Mouse (Mus musculus): ENCODE measurements around the gene App. TPM values are rescaled to one million over a fixed set of nuclear protein-coding genes. Genes with fewer than 3 reads are reported as not detected.

The App gene
- polyA plus RNA-seq, 1 experiment from 2014 or later, result 323 TPM

DNA sequence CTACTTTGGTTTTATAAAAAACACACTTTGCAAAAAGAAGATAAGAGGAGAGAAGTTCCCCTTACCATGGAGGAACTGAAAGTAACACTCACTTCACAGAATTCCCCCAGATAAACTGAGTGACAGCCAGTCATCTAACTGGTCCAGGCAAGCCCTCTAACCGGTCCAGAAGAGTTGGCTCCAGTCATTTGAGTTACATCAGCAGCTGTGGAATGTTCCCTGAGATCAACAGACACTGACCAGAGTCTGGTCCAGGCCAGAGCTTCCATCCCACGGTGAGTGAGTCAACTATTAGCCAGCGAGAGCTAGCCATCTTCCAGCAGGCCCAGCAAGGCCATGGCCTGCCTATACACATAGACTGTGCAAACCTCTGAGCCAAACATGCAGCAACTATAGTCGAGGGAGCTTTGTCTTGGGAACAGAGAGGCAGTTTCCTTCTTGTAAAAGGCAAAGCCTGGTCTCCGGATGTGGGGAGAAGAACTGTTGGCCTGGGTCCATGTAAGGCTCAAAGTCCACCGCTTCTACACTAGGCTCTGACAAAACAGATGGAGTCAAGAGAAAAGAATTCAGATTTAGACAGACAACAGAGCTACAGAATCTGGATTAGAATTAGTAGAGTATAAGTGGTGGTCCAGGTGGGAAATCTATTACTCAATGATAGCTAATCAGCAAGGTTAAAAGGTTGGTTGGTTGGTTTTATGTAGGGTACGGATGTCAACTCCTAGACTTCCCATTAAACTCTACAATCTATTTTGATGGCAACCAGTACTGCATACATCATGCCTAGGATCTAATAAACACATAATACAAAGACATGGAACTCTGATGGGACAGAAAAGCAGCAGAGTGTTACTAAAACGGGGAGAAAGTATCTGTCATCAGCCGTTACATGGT, 24.7 kb downstream of the App start:
- no peak for ATAC-seq (ENCODE audit: low FRiP score, low read depth)
- H3K4me3 ChIP-seq, result no peak overlapping the region
- no peak overlapping the region for H3K27ac ChIP-seq
- peaks cover 3% of the 10 kb centered on the region; the same call in 1 of the 2 replicates for H3K36me3 ChIP-seq
- peaks cover 11% of the 10 kb centered on the region for H3K4me1 ChIP-seq
- no peak overlapping the region for H3K4me2 ChIP-seq (replicated peaks)
- no peaks in the 10 kb centered on the region for H3K27me3 ChIP-seq (replicated peaks)
- no peak overlapping the region for H3K9ac ChIP-seq
- 86% methylated on average over 9 of the region's 9 CpGs for WGBS
- no peaks in the 10 kb centered on the region for H3K9me3 ChIP-seq

DNA sequence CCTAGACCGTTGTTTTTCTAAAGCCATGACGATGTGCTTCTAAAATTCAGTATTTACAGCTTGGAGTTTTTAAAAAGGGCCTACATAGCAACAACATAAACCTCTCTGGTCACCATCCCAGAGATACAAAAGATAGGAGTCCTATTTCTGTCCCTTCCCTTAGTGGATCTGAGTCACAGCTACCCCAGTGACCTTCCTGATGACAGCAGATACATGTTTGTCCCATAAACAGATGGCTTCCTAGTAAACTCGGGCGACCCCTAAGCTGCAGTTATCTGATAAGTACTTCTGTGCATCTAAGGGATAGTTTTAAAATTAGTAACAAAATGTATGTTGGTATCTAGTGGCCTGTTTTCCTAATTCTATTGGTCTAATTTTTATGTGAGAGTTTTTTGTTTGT, 26.1 kb downstream of the App start:
- Histone ChIP-seq H3K4me2 (replicated peaks) (no peak overlapping the region), H3K27me3 (replicated peaks) (no peaks in the 10 kb centered on the region), H3K4me3 (no peak overlapping the region), H3K9me3 (no peaks in the 10 kb centered on the region), H3K4me1 (peaks cover 11% of the 10 kb centered on the region), H3K27ac (no peak overlapping the region), H3K36me3 (peaks cover 3% of the 10 kb centered on the region; the same call in 1 of the 2 replicates), H3K9ac (no peak overlapping the region)
- 92% methylated on average over 4 of the region's 4 CpGs for WGBS
- no peak for ATAC-seq (ENCODE audit: low FRiP score, low read depth)

DNA sequence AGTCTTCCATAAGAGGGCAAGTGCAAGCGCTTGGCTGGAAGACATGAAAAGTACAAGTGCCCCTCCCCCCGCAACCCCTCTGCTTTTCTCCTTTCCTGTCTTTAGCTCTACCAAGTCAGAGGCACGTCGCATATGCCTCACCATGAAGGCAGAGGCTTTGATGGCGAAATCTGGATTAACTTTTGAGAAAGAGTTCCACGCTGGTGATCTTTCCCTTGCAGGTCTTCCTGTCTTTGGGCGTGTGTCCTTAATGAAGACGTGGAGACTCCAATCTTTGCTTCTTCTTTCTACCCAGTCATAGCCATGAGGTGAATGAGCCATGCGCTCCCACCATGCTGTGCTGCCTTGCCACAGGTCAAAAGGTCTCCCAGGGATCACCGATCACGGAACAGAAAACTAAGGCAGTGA, 27.8 kb downstream of the App start:
- Histone ChIP-seq H3K9me3 (no peaks in the 10 kb centered on the region), H3K4me1 (no peaks in the 10 kb centered on the region), H3K4me3 (no peak overlapping the region), H3K27ac (no peak overlapping the region), H3K36me3 (peaks cover 3% of the 10 kb centered on the region; the same call in 1 of the 2 replicates), H3K27me3 (replicated peaks) (no peaks in the 10 kb centered on the region), H3K9ac (no peak overlapping the region), H3K4me2 (replicated peaks) (no peak overlapping the region)
- 78% methylated on average over 11 of the region's 11 CpGs for WGBS
- ATAC-seq (ENCODE audit: low FRiP score, low read depth), result no peak

DNA sequence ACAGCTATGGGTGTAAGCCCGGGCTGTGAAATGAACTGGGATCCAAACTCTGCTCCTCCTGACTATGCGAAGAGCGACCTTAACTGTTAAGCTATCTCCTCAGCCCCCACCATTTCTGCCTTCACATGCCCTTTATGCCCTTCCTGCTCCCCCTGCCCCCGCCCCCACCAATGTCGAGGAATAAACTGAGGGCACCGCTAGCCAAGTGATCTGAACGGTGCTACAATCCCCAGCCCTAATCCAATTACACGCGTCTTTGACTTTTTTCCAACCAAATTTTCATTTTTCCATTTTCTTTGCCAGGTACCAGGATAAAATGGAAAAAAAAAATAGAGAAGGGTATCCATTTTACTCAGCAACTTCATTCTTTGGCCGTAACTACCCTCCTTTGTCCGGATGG, 28.2 kb downstream of the App start:
- H3K4me3 ChIP-seq, result no peak overlapping the region
- H3K9ac ChIP-seq, result no peak overlapping the region
- no peaks in the 10 kb centered on the region for H3K4me1 ChIP-seq
- no peak overlapping the region for H3K4me2 ChIP-seq (replicated peaks)
- ATAC-seq (ENCODE audit: low FRiP score, low read depth), result no peak
- H3K27me3 ChIP-seq (replicated peaks), result no peaks in the 10 kb centered on the region
- 85% methylated on average over 11 of the region's 11 CpGs for WGBS
- peaks cover 3% of the 10 kb centered on the region; the same call in 1 of the 2 replicates for H3K36me3 ChIP-seq
- H3K27ac ChIP-seq, result no peak overlapping the region
- H3K9me3 ChIP-seq, result no peaks in the 10 kb centered on the region

DNA sequence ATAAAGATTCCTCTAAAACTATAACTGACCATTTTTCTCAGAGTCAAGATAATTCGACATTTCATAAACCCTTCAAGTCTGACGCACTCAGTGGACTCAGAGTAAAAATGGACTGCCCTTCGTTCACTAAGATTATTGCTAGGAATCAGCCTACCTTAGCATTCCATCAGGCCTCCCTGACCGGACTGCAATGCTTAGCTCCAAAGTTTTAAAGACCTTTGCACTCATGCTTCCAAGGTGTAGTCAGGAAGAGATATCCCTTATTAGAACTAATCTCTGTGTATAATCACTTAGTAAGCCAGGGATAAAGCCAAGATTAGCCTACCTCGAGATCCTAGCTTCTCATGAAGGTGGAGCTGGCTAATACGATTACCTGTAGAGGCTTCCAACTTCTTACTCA, 29.2 kb downstream of the App start:
- H3K4me1 ChIP-seq, result peaks cover 7% of the 10 kb centered on the region
- H3K27me3 ChIP-seq (replicated peaks), result no peaks in the 10 kb centered on the region
- peaks cover 3% of the 10 kb centered on the region; the same call in 1 of the 2 replicates for H3K36me3 ChIP-seq
- no peak overlapping the region for H3K27ac ChIP-seq
- no peak for ATAC-seq (ENCODE audit: low FRiP score, low read depth)
- WGBS, result 94% methylated on average over 6 of the region's 6 CpGs
- no peaks in the 10 kb centered on the region for H3K9me3 ChIP-seq
- H3K4me3 ChIP-seq, result no peak overlapping the region
- H3K9ac ChIP-seq, result no peak overlapping the region
- H3K4me2 ChIP-seq (replicated peaks), result no peak overlapping the region

DNA sequence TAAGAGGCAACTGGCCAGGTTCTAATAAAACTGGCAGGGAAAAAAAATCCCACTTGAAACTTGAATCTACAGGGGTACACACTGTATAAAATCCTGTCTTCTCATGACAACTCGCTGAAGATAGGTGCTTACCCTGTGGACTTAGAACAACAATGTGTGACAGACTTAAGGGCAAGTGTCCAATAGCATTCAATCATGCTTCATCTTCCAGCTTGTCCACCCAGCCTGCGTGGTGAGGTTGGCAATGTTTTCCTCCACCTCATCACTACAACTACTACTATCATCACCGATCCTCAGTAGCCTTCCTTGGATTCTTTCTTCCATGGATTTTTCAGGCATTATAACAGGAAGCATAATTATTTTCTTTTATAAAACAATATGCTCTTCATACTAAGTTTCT, 29.7 kb downstream of the App start:
- Histone ChIP-seq H3K4me1 (peaks cover 12% of the 10 kb centered on the region), H3K27ac (no peak overlapping the region), H3K4me2 (replicated peaks) (no peak overlapping the region), H3K4me3 (no peak overlapping the region), H3K36me3 (peaks cover 3% of the 10 kb centered on the region; the same call in 1 of the 2 replicates), H3K9me3 (no peaks in the 10 kb centered on the region), H3K27me3 (replicated peaks) (no peaks in the 10 kb centered on the region), H3K9ac (no peak overlapping the region)
- ATAC-seq (ENCODE audit: low FRiP score, low read depth), result no peak
- WGBS, result 91% methylated on average over 3 of the region's 3 CpGs

DNA sequence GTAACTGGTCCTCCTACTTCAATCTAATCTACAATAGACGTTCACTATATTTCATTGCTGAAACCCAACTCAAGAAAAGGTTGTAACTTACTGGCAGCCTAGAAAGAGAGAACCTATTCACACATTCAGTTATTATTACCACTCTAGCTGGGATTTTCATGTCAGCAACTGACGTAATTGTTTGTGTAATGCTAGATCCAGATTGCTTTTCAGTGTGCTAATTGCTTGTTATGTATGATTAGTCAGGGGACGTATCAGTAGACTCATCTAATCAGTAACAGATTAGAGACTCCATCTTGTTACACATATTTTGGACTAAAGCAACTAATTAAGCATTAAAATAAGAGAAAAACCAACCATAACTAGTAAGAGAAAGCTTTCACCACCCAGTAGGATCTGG, 30.4 kb downstream of the App start:
- no peak overlapping the region for H3K4me2 ChIP-seq (replicated peaks)
- no peak for ATAC-seq (ENCODE audit: low FRiP score, low read depth)
- no peaks in the 10 kb centered on the region for H3K9me3 ChIP-seq
- H3K27ac ChIP-seq, result no peak overlapping the region
- H3K4me1 ChIP-seq, result peaks cover 12% of the 10 kb centered on the region
- no peak overlapping the region for H3K9ac ChIP-seq
- H3K27me3 ChIP-seq (replicated peaks), result no peaks in the 10 kb centered on the region
- 82% methylated on average over 3 of the region's 3 CpGs for WGBS
- H3K4me3 ChIP-seq, result no peak overlapping the region
- no peaks in the 10 kb centered on the region for H3K36me3 ChIP-seq

DNA sequence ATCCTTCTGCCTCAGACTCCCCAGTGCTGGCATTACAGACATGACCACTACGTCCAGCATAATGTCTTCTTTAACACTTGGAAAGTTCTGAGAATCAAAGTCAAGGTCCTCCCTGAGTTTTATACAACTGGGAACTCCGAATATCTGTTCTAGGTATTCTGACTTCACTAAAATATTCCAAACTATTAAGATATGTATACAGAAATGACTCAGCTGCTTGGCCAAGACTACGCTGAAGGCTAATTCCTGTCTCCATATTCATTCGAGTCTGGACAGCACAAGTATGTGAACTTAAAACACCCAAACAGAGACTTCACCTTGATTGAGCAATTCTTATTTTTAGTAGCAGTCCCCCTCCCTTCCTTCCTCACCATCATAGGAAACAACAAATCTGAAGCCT, 32.2 kb downstream of the App start:
- no peaks in the 10 kb centered on the region for H3K36me3 ChIP-seq
- no peak for ATAC-seq (ENCODE audit: low FRiP score, low read depth)
- H3K27me3 ChIP-seq (replicated peaks), result no peaks in the 10 kb centered on the region
- no peak overlapping the region for H3K4me2 ChIP-seq (replicated peaks)
- H3K4me1 ChIP-seq, result peaks cover 12% of the 10 kb centered on the region
- WGBS, result 93% methylated on average over 4 of the region's 4 CpGs
- H3K27ac ChIP-seq, result no peak overlapping the region
- no peak overlapping the region for H3K9ac ChIP-seq
- no peak overlapping the region for H3K4me3 ChIP-seq
- no peaks in the 10 kb centered on the region for H3K9me3 ChIP-seq

DNA sequence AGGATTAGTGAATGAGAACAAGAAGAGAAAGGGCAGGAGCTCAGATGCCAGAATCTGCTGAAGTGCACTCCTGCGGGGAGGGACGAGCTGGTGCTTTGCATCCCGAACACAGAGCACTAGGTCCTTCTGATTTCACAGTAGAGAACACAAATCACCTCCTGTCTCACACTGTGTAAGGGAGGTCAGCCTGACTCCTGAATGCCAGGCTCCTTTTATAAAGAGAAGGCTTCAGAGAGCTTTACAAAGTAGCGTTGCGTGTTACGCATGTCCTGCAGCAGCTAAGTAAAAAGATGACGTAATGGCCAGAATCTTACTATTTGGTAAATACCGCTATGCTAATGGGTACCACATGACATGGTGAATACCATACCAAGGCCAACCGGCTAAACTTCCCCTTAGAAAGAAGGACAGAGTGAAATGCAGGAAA, 34.4 kb downstream of the App start:
- Histone ChIP-seq H3K27ac (no peak overlapping the region), H3K4me3 (no peak overlapping the region), H3K4me2 (replicated peaks) (peak overlapping the region; percentile 32), H3K4me1 (peaks cover 14% of the 10 kb centered on the region), H3K9me3 (no peaks in the 10 kb centered on the region), H3K9ac (no peak overlapping the region), H3K27me3 (replicated peaks) (no peaks in the 10 kb centered on the region), H3K36me3 (no peaks in the 10 kb centered on the region)
- peak; percentile 94 for ATAC-seq (ENCODE audit: low FRiP score, low read depth)
- 18% methylated on average over 9 of the region's 9 CpGs for WGBS

DNA sequence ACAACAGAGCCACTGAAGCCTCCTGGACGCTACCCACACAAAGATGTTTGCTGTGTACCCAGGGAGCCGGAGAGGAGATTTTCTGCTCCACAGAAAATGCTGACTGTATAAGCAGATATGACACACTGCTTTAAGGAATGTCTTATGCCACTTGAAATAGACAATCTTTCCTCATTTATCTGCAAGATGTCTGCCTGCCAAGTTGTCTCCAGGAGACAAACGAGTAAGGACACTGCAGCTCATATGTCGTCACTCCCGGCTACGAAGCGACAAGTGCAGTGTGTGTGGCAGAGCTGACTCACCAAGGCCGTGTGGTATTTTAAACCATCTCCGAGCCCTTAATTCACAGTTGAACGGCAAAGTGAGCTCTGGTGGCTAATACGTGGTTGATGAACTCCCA, 36.2 kb downstream of the App start:
- H3K4me2 ChIP-seq (replicated peaks), result no peak overlapping the region
- 82% methylated on average over 11 of the region's 11 CpGs for WGBS
- no peak overlapping the region for H3K27ac ChIP-seq
- no peaks in the 10 kb centered on the region for H3K36me3 ChIP-seq
- no peaks in the 10 kb centered on the region for H3K9me3 ChIP-seq
- ATAC-seq (ENCODE audit: low FRiP score, low read depth), result no peak
- H3K27me3 ChIP-seq (replicated peaks), result no peaks in the 10 kb centered on the region
- no peak overlapping the region for H3K9ac ChIP-seq
- H3K4me1 ChIP-seq, result peaks cover 24% of the 10 kb centered on the region
- H3K4me3 ChIP-seq, result no peak overlapping the region

DNA sequence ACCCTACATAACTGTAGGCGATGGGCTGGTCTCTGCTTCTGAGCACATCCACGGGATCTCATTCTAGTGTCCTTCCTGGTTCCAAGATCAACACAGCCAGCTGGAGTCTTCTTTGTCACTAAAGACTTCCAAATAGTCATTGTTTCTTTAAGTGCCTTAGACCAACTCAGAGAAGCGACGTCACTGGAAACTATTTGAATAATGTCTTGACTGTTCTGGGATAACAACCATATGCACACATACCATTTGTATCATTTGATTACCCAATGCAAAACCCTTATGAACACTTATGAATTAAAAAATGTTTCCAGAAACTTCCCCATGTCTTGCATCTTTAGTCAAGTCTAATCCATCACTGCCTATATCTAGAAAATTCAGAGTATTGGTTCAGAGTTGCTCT, 37.5 kb downstream of the App start:
- Histone ChIP-seq H3K4me2 (replicated peaks) (no peak overlapping the region), H3K4me1 (peaks cover 24% of the 10 kb centered on the region), H3K4me3 (no peak overlapping the region), H3K9ac (no peak overlapping the region), H3K9me3 (no peaks in the 10 kb centered on the region), H3K27ac (no peak overlapping the region), H3K27me3 (replicated peaks) (no peaks in the 10 kb centered on the region), H3K36me3 (no peaks in the 10 kb centered on the region)
- ATAC-seq (ENCODE audit: low FRiP score, low read depth), result no peak
- 77% methylated on average over 4 of the region's 4 CpGs for WGBS

DNA sequence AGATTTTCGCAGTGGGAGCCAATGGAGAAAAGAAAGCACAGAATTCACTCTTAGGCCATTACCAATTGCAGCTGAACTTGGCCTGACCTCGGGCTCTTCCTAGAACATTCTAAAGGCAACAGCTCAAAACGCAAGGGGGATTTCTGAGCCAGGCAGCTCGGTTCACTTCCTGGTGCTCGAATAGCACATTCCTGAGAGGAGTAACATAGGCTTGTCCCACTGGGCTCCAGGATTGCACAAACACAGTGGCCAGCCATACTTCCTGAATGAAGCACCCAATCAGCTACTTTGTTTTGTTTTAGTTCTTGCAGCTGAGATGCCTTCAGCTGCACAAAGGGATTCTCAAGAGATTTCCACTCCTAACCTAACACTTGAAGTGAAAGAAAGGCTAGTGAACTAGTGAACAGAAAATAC, 40.1 kb downstream of the App start:
- Histone ChIP-seq H3K27me3 (replicated peaks) (no peaks in the 10 kb centered on the region), H3K9me3 (no peaks in the 10 kb centered on the region), H3K27ac (no peak overlapping the region), H3K4me3 (no peak overlapping the region), H3K9ac (no peak overlapping the region), H3K36me3 (no peaks in the 10 kb centered on the region), H3K4me1 (peaks cover 19% of the 10 kb centered on the region), H3K4me2 (replicated peaks) (no peak overlapping the region)
- ATAC-seq (ENCODE audit: low FRiP score, low read depth), result no peak
- 48% methylated on average over 5 of the region's 5 CpGs for WGBS

DNA sequence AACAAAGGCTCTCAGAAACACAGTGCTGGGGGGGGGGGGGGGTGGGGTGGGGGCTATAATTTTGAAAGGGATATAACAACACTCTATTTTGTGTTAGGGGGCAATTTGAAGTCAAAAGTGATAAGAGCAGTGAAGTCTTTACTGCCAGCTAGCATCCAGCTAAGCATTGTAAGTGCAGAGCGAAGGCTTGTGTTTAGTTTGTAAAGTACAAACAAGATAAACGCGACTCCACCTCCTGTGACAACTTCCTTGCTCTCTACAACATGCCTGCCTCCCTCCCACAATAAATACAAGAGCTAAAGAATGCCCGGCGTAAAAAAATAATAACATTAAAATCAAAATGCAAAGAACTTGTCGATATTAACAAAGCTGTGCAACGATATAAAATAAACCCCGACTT, 40.5 kb downstream of the App start:
- 83% methylated on average over 8 of the region's 8 CpGs for WGBS
- no peak overlapping the region for H3K4me2 ChIP-seq (replicated peaks)
- ATAC-seq (ENCODE audit: low FRiP score, low read depth), result no peak
- H3K36me3 ChIP-seq, result no peaks in the 10 kb centered on the region
- H3K27ac ChIP-seq, result no peak overlapping the region
- H3K4me3 ChIP-seq, result no peak overlapping the region
- H3K9ac ChIP-seq, result no peak overlapping the region
- no peaks in the 10 kb centered on the region for H3K27me3 ChIP-seq (replicated peaks)
- H3K4me1 ChIP-seq, result peaks cover 22% of the 10 kb centered on the region
- H3K9me3 ChIP-seq, result no peaks in the 10 kb centered on the region
